Mouse (Mus musculus) embryonic facial prominence, embryonic 15.5 days (tissue): ENCODE measurements at regions not wholly inside any gene's neighbourhood (a gene's known extent, or its start where the extent isn't known, plus 50 kb on each side); places are given as distances from the start of the nearest gene placed in this dataset.

Experiments used
- ATAC-seq: fragments of 200-750 bp; cut with Nextera tagmentation; 2 replicates; pipeline ENCODE4 v1.8.0; 2017; ENCODE audit warnings: low read depth, moderate TSS enrichment; ENCODE audit not compliant: insufficient number of reproducible peaks, low FRiP score, low TSS enrichment
- H3K27ac ChIP-seq: fragments of 300-500 bp; sonication (generic); replicated peaks from 2 replicates; pipeline ENCODE4 v1.5.1; 2015; ENCODE audit warnings: mild to moderate bottlenecking, inconsistent platforms
- H3K27me3 ChIP-seq: fragments of 300-500 bp; sonication (generic); 2 replicates; pipeline ENCODE4 v1.6.1; 2015; ENCODE audit warnings: inconsistent platforms
- H3K36me3 ChIP-seq: fragments of 300-500 bp; sonication (generic); 2 replicates; pipeline ENCODE4 v1.6.1; 2015; ENCODE audit warnings: mild to moderate bottlenecking, inconsistent platforms
- H3K4me1 ChIP-seq: fragments of 300-500 bp; sonication (generic); 2 replicates; pipeline ENCODE4 v1.6.1; 2015; ENCODE audit warnings: inconsistent platforms
- H3K4me2 ChIP-seq: fragments of 300-500 bp; sonication (generic); replicated peaks from 2 replicates; pipeline ENCODE4 v1.6.1; 2015; ENCODE audit warnings: mild to moderate bottlenecking, inconsistent platforms
- H3K4me3 ChIP-seq: fragments of 300-500 bp; sonication (generic); replicated peaks from 2 replicates; pipeline ENCODE4 v1.5.1; 2015; ENCODE audit warnings: mild to moderate bottlenecking, inconsistent platforms
- H3K9ac ChIP-seq: fragments of 300-500 bp; sonication (generic); 2 replicates; pipeline ENCODE4 v1.6.1; 2015; ENCODE audit warnings: inconsistent platforms
- H3K9me3 ChIP-seq: fragments of 300-500 bp; sonication (generic); replicated peaks from 2 replicates; pipeline ENCODE4 v1.6.1; 2016; ENCODE audit warnings: inconsistent platforms
- WGBS: fragments of 180-500 bp; shearing (Covaris S2); methylation state at CpG from one replicate; pipeline ENCODE4 v1.1.7; 2015; 5-methylcytosine and 5-hydroxymethylcytosine counted together

DNA sequence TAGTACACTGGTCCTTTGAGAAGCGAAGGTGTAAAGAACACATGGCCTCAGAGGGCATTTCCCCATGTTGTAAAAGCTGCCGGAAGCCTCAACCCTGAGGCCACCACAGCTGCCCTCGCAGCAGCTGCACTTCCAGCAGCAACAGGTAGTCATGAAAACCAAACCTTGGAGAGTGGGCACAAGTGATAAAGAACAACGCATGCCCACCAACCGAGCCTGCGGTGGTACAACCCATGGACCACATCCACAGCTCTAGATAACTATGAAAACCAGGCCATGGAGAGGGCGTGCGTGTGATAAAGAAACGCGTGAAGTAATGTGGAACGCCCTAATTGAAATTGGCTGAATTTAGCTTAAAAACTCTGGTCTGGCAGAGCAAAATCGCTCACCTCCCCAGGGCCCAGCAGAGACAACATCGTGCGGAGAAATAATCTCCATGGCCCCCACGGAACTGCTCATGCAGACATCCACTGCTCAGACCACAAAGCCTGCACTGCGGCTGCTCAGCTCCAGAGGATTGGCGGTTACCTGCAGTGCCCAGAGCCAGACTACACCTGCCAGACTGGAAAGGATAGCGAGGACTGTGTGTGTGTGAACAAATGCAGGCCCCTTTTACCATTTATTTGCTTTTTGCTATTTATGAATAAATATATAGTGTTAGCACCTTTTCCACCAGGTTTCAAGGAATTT, 170.2 kb upstream of the Hey2 start:
- WGBS = 78% methylated on average over 18 of the region's 18 CpGs
- H3K9me3 ChIP-seq = no peaks in the 10 kb centered on the region
- no peak overlapping the region for H3K27ac ChIP-seq
- no peak for ATAC-seq
- H3K36me3 ChIP-seq = no peaks in the 10 kb centered on the region
- no peak overlapping the region for H3K4me3 ChIP-seq
- no peaks in the 10 kb centered on the region for H3K27me3 ChIP-seq
- H3K4me2 ChIP-seq = no peak overlapping the region
- H3K4me1 ChIP-seq = no peaks in the 10 kb centered on the region
- no peak overlapping the region for H3K9ac ChIP-seq

DNA sequence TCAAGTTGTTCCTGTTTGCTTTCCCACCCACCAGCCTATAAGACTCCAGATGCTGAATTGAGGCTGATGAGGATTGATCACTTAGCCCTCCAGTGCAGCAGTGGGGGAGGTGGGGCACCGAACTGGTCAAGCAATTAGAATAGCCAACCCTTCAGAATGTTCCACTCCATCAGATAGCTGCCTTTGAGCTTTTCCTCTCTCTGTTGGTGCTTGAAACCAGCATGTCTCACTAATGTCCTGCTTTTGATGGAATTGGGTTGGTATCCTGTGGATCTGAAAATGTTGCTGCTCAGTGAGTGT, 167.3 kb upstream of the Hey2 start:
- Histone ChIP-seq H3K9me3 (no peaks in the 10 kb centered on the region), H3K4me3 (no peak overlapping the region), H3K9ac (no peak overlapping the region), H3K4me2 (no peak overlapping the region), H3K36me3 (no peaks in the 10 kb centered on the region), H3K27ac (no peak overlapping the region), H3K4me1 (no peaks in the 10 kb centered on the region), H3K27me3 (no peaks in the 10 kb centered on the region)
- WGBS = 78% methylated on average over 1 of the region's 1 CpGs
- ATAC-seq = no peak

DNA sequence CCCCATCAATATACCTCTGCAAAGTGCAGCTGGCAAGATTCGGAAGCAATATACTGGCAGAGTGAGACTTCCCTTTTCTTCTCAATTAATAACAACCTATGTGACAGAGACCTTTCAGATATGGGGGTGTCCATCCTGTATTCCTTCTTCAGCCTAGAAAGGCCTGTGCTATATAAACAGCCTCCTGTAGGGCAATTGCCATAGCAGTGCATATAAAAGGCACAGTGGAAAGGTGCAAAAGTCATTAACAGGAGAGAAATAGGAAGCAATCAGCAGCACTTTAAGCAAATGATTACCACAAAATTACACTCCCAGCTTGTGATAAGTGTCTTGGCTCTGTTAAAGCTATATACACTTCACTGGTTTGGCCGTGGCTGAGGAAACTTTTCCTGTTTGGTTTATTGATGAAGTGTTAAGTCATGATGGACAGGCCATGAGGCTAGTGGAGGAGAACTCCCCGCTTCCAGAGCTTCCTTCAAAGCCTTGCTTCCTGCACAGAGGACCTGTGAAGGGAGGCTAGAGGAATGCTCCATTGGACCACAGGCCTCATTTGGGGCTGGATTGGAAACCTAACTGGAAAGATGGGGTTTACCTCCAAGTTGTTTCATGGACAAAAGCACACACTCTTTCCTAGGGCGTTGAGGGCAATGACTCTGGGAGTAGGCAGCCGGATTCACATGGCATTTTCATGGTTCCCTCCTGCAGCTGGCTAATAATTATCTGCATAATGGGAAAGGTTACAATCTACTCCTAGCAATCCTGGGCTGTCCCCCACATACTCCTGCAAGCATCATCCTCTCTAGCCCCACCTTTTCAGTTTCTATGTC, 166.7 kb upstream of the Hey2 start:
- no peak for ATAC-seq
- no peak overlapping the region for H3K4me2 ChIP-seq
- H3K4me3 ChIP-seq = no peak overlapping the region
- no peak overlapping the region for H3K27ac ChIP-seq
- no peaks in the 10 kb centered on the region for H3K9me3 ChIP-seq
- H3K36me3 ChIP-seq = no peaks in the 10 kb centered on the region
- WGBS = 84% methylated on average over 5 of the region's 5 CpGs
- H3K9ac ChIP-seq = no peak overlapping the region
- H3K27me3 ChIP-seq = no peaks in the 10 kb centered on the region
- H3K4me1 ChIP-seq = no peaks in the 10 kb centered on the region

DNA sequence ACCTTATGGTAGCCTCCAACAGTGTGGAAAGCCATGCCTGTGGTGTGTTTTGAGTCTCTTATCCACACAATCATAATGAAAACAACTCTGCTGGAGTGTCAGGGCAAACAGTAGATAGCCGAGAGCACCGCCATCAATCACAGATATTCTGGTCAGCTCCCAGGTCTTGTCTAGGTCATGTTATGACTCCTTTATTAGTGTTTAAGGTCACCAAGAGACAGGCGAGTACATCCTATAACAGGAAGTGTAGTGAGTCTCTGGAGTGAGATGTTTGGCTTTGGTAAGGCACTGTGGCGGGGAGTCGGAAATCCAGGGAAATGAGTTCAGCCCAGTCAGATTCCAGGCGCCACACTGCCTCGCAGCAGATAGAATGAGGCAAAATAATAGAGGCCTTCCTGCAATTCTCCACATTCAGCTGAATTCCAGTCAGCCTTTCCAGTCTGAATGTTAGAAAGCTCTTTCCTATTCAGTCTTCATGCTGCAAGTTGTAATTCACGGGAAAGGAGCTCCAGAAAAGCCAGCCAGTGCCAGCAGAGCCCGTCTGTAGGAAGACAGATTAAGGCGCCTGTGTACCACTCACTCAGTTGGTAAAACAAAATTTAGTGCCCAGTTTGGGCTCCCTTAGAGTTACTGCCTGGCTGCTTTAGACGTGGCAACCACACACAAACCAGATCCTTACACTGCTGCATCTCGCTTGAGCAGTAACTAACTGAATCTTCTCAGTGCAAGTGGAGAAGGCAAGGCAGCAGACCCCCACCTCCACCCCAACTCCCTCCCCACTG, 155.8 kb upstream of the Hey2 start:
- Histone ChIP-seq H3K36me3 (no peaks in the 10 kb centered on the region), H3K4me3 (no peak overlapping the region), H3K4me1 (no peaks in the 10 kb centered on the region), H3K9ac (no peak overlapping the region), H3K4me2 (no peak overlapping the region), H3K27ac (no peak overlapping the region), H3K9me3 (no peaks in the 10 kb centered on the region), H3K27me3 (no peaks in the 10 kb centered on the region)
- ATAC-seq = no peak
- 70% methylated on average over 12 of the region's 12 CpGs for WGBS

DNA sequence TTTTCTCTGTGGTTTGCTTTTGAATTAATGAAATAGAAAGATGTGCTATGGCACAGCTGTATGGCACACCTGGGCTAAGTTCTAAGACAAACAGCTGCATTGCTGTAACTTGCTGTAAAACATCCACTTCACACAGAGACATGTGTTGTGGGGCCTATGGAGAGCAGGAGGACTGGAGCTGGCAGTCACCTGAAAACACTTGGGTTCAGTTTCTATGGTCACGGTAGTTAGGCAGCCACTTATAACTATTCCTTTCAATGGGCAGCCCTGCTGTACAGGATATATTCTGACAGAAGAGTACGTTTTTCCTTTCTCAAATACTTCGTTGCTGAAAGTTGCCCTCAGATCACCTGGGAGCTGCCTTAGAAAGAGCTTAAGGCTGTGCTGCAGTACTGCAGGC, 149.6 kb upstream of the Hey2 start:
- Histone ChIP-seq H3K4me3 (no peak overlapping the region), H3K27me3 (no peaks in the 10 kb centered on the region), H3K4me2 (no peak overlapping the region), H3K4me1 (no peaks in the 10 kb centered on the region), H3K9me3 (no peaks in the 10 kb centered on the region), H3K27ac (no peak overlapping the region), H3K9ac (no peak overlapping the region), H3K36me3 (no peaks in the 10 kb centered on the region)
- ATAC-seq = no peak
- 64% methylated on average over 3 of the region's 3 CpGs for WGBS

DNA sequence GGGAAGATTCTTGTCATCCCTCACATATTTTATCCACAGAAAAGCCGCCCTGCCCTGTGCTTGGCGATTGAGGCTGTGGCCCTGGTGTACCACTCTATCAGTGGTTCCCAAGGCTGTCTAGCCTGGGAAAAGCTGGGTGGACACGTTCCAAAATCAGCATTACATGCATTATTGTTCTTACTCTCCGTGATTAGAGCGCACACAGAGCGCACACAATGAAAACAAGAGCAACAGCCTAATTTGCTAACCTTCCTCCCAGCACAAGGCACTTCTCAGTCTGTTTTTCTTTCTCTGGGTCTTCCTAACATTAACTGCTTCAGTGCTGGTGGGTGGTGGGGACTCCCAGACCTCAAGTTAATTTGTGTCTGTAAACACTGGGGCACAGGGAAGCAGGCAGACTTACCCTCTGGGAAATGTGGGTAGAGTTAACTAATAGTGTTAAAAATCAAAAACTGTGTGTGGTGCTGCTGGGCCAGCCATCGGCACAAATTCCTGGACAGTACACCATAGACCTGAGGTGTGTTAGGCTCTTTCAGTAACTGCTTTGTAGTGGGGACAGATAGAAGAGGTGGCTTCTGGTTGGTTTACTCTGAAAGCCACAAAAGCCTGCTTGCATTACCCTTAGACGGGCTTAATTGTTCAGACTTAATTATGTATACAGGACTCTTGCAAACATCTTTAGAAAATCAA, 137.8 kb upstream of the Hey2 start:
- peak overlapping the region; percentile 24; the same call in 1 of the 2 replicates for H3K27ac ChIP-seq
- WGBS = 6% methylated on average over 8 of the region's 8 CpGs
- ATAC-seq = no peak; the same call in 1 of the 2 replicates
- no peaks in the 10 kb centered on the region for H3K9me3 ChIP-seq
- H3K4me2 ChIP-seq = peak overlapping the region; percentile 47
- H3K4me3 ChIP-seq = peak overlapping the region; percentile 29
- no peaks in the 10 kb centered on the region for H3K36me3 ChIP-seq
- H3K4me1 ChIP-seq = 0 out of 2 replicates have a peak, but pooled peaks cover 3% of the 10 kb centered on the region
- H3K27me3 ChIP-seq = no peaks in the 10 kb centered on the region
- no peak overlapping the region for H3K9ac ChIP-seq

DNA sequence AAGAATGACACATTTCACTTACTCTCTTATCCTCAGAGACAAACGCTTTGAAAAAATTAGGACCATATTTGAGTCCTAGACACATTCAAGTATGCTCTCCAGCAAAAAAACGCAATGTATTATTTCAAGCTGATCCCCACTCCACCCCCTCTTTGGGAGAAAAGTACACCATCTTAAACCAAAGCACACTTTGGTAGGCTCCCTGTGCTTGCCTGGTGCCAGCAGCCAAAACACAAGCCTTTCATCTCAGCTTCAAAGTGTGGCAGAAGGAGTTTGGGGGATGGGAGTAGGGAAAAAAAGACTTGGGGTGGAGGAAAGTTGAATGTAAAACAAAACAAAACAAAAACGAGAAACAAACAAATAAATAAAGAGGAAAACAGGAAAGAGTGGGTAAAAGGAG, 137.2 kb upstream of the Hey2 start:
- peak overlapping the region; percentile 47 for H3K4me2 ChIP-seq
- no peaks in the 10 kb centered on the region for H3K9me3 ChIP-seq
- H3K27ac ChIP-seq = 0 out of 2 replicates have a peak overlapping the region, but pooled peaks have one; percentile 24
- peak overlapping the region; percentile 29 for H3K4me3 ChIP-seq
- no peak overlapping the region for H3K9ac ChIP-seq
- 6% methylated on average over 3 of the region's 3 CpGs for WGBS
- H3K27me3 ChIP-seq = no peaks in the 10 kb centered on the region
- H3K36me3 ChIP-seq = no peaks in the 10 kb centered on the region
- H3K4me1 ChIP-seq = 0 out of 2 replicates have a peak, but pooled peaks cover 3% of the 10 kb centered on the region
- ATAC-seq = 0 out of 2 replicates have a peak, but pooled peaks have one; percentile 34

DNA sequence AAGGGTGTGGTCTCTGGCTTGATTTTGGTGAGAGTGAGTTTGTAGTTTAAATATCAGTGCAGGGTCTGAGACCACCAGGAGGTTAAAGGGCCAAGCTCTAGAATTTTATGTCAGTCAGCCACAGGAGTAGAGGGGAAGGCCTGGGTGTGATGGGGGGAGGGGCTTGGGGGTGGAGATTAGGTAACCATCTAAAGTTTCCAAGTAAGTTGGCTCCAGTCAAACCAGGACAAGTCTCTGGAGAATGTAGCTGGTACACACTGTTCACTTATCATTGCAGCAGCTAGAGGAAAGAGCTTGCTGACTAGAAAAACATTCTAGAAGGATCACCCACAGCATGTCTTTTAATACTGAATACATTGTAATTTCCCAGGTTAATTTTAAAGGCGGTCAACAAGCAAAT, 123.6 kb upstream of the Hey2 start:
- H3K27ac ChIP-seq = no peak overlapping the region
- H3K9me3 ChIP-seq = no peaks in the 10 kb centered on the region
- no peak overlapping the region for H3K4me3 ChIP-seq
- no peaks in the 10 kb centered on the region for H3K36me3 ChIP-seq
- 95% methylated on average over 1 of the region's 1 CpGs for WGBS
- no peak overlapping the region for H3K9ac ChIP-seq
- ATAC-seq = no peak
- H3K4me1 ChIP-seq = no peaks in the 10 kb centered on the region
- H3K27me3 ChIP-seq = no peaks in the 10 kb centered on the region
- no peak overlapping the region for H3K4me2 ChIP-seq

DNA sequence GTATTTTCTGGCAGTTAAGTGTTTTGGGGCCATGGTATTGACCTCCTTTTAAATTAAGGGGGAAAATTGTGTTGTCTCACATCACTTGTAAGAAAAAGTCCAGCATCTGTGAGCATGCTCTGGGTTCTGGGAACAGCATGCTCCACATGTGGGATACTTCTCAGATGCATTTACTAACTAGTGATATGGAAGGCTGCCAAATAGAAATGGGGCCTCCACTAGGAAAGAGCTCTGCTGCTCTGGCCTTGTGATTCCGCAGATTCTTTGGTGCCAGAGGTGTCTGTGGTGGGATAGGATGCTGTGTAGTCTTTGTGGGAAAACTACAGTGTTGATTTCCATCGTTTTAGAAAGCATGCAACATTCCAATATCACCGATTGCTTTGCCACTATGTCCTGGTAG, 111.2 kb upstream of the Hey2 start:
- Histone ChIP-seq H3K4me1 (no peaks in the 10 kb centered on the region), H3K27me3 (no peaks in the 10 kb centered on the region), H3K4me3 (no peak overlapping the region), H3K9ac (no peak overlapping the region), H3K27ac (no peak overlapping the region), H3K36me3 (no peaks in the 10 kb centered on the region), H3K9me3 (no peaks in the 10 kb centered on the region), H3K4me2 (no peak overlapping the region)
- no peak for ATAC-seq
- 62% methylated on average over 3 of the region's 3 CpGs for WGBS

DNA sequence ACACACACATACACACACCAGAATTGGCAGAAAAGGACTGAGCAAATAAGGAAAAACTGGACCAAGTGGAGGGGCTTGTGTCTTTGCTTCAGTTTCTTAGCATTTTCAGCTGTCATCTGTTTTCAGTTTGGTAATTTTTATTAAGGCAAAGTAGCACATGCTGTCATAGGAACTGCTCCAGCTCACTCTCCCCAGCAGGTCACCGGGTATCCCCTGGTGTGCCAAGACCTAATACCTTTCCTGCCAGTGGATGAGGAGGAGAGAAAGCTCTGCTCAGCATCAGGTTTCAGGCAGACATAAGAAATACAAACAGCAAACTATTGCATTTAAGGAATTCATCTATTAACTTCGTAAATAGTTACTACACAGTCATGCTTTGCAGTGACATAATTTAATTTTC, 109.8 kb upstream of the Hey2 start:
- Histone ChIP-seq H3K36me3 (no peaks in the 10 kb centered on the region), H3K9ac (no peak overlapping the region), H3K4me3 (no peak overlapping the region), H3K4me2 (no peak overlapping the region), H3K27ac (no peak overlapping the region), H3K4me1 (no peaks in the 10 kb centered on the region), H3K27me3 (no peaks in the 10 kb centered on the region), H3K9me3 (no peaks in the 10 kb centered on the region)
- WGBS = 28% methylated on average over 2 of the region's 2 CpGs
- ATAC-seq = no peak

DNA sequence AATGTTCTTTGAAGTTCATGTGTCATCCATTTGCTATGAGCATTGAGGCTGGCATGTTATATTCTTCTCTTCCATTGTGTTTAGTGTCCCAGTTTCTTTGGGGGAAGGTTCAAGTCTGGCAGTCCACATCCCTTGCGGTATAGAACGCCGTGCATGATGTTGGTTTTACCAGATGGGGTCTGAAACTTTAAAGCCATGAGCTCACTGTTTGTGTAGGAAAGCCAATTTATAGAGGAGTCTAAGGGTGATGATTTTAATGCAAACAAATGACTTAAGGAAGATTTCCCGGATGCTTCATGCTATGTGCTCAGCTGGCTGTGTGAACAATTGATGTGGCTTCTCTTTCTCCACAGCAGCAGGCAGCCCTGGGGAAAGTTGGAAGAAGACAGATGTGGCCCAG, 104.0 kb upstream of the Hey2 start:
- peak; percentile 79 for ATAC-seq
- 49% methylated on average over 4 of the region's 4 CpGs for WGBS

More for the DNA sequence above, 104.0 kb upstream of the Hey2 start:
- no peak overlapping the region for H3K27ac ChIP-seq
- H3K9me3 ChIP-seq = no peaks in the 10 kb centered on the region
- no peaks in the 10 kb centered on the region for H3K36me3 ChIP-seq
- no peak overlapping the region for H3K9ac ChIP-seq
- no peak overlapping the region for H3K4me2 ChIP-seq
- no peaks in the 10 kb centered on the region for H3K4me1 ChIP-seq
- H3K4me3 ChIP-seq = no peak overlapping the region
- H3K27me3 ChIP-seq = no peaks in the 10 kb centered on the region
